Mouse (Mus musculus) CD4-positive helper T cell, adult 2 months (primary cell): ENCODE data around the gene Scaf8.
A peak's percentile ranks its signal among the peaks of the same experiment; 100 is the strongest.
"Not testable (repeated sequence)": the region's sequence is repeated elsewhere in the genome, so short reads cannot be mapped to it uniquely, and the experiment has no call there.

ENCODE experiments used
- DNase-seq: peaks from one replicate; pipeline ENCODE4 v3.0.0-alpha.2; 2012; ENCODE audit warnings: low read depth, missing footprints, low spot score

The Scaf8 gene

DNA sequence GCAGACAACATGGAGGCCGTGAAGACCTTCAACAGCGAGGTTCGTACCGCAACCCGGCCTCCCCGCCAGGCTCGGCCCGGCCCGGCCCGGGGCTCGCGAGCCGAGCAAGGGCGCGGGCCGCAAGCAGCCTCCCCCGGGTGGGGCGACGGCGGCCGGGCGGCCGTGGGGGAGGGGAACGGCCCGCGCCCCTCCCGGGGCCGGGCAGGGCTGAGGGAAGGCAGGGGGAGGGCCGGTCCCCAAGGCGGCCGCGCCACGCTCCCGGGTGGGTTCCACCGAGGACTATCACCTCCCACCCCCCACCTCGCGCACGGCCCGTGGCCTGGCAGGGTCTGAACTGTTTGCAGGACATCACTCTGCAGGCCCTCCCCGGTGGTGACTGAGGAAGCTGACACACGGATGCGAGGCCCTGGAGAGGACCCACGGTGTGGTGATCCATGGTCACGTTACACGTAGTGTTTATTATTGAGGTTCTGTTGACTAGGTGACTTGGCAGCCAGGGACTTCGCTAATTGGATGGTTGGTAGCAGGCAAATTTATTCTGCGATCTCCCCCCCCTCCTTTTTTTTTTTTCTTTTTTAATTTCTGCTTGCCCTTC, 705 bp downstream of the Scaf8 start:
- peak; percentile 81 for DNase-seq

DNA sequence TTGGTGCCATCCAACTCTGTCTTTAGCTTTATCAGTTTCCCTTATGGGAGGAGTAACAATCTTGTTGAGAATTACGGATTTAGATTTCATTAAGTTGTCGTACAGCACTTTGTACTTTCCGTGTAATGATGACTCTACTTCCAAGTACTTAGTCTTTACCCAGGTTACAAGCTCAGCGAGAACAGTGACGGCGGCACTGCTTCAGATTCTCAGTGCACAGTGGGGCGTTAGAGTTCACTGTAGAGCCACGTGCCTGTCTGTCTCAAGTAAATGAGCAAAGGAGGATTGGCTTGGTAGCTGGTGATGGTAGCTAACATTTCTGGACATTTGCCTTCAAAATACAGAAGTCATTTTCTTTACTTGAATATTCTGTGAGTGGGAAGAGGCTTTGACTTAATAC, 6.2 kb downstream of the Scaf8 start:
- DNase-seq = not testable (repeated sequence)

DNA sequence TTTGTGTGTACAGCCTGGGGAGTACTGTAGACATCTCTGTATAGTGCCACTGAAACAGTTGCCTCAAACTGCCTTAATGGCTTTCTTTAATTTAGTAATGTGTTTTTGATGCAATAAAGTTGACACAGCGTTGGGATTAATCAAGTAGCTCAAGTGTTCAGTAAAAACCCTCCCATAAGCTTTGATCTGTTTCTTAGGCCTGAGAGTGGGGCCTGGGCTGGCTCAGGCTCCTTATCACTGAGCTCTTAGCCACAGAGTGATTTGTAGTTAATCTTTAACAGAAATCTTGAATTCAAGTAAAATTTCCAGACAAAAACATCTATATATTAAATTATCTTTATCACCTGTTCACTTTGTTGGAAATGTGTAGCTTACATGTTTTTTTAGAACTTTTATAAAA, 8.8 kb downstream of the Scaf8 start:
- DNase-seq = not testable (repeated sequence)

DNA sequence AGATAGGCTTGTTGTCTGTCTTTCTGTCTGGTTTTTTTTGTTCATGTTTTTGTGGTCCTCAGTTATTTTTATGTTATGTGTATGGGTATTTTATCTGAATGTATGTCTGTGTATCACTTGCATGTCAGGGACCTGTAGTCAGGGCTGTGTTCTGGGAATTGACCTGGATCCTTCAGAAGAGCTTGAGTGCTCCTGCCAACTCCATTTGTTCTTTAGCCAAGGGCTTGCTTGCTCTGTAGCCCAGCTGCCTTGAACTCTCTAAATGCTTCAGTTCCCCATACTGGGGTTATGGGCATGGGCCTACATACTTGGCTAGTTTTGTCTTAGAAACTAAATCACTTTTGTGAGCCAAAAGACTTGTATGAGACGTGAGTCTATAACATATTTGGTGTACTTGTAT, 13.9 kb downstream of the Scaf8 start:
- no peak for DNase-seq

DNA sequence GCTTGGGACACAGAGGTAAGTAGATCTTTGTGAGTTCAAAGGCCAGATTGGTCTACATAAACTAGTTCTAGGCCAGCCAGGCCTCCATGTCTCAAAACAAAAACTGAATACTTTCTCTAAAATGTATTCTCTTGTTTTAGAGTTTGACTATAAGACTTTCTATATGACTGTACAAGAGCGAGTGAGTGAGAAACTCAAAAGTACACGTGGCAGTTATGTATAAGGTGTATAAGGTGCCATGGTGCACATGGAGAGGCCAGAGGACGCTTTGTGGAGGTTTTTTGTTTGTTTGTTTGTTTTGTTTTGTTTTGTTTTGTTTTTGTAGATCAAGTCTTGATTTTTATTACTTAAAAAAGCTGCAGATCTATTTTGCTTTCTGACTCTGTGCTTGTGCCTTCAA, 15.0 kb downstream of the Scaf8 start:
- DNase-seq = no peak

DNA sequence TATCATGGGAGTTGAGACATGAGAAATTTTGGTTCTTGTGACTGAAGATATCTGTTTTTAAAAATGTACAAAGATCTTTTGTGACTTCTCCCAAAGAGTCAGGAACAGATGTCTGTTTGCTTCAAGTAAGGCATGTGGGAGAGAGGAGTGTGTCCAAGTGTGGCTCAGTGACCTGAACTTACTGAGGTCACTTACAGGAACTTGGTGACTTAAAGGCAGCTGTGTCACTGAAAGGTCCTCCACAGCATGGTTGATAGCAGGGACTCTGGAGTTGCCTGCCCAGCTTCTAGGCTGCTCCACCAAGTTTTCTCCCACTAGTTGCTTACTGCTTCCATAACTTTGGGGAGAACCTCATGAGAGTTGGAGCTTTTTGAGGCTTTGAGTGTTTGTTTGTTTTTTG, 20.6 kb downstream of the Scaf8 start:
- no peak for DNase-seq

DNA sequence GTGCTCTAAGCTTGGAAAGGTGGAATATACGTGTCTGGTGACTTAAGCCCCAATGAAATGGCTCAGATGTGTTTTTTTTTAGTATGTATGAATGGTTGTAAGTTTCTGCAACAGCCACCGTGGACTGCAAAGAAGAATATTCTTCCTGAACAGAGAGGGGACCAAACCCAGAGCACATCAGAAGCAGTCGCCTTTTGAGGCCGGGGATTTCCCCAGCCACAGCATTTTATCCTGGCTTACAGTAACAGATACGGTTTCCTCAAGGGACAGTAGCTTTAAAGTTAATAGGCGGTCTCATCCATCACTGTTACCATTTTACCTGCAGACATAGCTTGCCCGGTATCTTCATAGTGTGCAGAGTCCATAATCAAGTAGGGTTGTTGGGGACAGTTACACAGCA, 21.4 kb downstream of the Scaf8 start:
- DNase-seq = peak; percentile 29

DNA sequence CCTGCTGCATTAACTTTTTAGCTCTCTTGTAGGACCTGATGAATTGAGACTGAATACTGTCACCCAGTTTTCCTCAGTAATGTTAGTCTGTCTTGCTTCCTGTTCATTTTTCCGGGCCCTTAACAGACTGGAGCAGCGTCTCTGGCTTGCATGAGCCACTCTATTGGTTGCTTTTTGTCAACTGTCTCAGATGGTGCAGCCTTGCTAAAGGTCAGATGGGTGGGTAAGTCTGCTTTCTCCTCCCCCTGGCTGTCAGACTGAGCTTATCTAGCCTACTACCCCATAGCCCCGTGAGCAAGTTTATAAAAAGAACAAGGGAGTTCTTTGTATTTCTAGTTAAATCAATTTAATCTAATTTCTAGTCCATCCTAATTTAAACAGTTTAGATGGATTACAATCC, 23.6 kb downstream of the Scaf8 start:
- DNase-seq = no peak

DNA sequence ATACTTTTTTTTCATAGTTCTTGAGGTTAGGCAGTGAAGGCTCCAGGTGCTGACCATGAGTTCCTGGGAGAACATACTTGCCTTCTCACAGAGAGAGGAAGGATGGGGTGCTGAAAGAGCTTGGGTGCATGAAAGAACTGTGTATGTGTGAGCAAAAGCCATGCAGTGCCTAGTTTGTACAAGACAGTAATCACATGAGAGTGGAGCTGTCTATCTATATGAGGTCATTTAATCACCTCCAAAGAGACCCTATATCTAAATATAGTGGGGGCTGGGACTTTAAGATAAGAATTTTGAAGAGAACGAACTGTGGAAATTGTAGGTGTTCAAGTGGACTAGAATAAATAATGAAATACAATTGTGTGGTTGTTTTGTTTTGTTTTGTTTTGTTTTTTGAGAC, 25.3 kb downstream of the Scaf8 start:
- DNase-seq = no peak

DNA sequence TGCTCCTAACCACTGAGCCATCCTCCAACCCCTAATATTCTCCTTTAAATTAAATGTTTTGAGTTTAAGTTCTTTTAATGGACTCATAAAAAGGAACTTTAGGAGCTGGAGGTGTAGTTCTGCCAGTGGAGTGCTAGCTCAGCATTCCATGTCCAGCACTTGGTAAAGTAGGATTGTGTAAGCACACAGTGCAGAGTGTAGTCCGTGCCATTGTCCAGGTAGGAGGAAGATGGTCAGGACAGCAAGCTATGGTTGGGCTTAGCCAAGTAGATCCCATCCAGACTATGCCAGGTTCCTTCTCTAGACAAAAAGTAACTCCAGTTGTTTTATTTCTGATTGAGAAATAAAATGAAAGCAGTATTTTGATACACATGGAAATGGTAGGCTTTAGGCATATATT, 34.1 kb downstream of the Scaf8 start:
- no peak for DNase-seq

DNA sequence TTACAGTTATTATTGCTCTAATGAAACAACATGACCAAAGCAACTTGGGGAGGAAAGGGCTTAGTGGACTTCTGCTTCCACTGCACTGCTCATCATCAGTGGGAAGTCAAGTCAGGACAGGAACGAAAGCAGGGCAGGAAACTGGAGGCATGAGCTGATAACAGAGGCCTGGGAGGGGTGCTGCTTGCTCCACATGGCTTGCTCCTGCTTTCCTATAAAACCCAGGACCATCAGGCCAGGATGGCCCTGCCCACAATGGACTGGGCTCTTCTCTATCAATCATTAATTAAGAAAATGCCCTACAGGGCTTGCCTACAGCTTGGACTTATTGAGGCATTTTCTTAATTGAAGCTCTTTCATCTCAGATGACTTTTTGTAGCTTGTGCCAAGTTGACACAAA, 34.8 kb downstream of the Scaf8 start:
- DNase-seq = no peak

DNA sequence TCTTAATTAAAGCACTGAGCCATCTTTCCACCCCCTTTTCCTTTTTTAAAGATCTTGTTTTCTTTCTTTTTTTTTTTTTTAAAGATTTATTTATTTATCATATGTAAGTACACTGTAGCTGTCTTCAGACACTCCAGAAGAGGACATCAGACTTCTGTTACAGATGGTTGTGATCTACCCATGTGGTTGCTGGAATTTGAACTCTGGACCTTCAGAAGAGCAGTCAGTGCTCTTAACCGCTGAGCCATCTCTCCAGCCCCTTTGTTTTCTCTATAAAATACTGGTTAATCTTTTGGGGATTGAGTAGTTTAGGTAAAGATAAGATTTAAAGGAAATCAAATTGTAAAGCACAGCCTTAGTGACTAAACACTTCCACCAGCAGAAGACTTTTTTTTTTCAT, 35.9 kb downstream of the Scaf8 start:
- not testable (repeated sequence) for DNase-seq

DNA sequence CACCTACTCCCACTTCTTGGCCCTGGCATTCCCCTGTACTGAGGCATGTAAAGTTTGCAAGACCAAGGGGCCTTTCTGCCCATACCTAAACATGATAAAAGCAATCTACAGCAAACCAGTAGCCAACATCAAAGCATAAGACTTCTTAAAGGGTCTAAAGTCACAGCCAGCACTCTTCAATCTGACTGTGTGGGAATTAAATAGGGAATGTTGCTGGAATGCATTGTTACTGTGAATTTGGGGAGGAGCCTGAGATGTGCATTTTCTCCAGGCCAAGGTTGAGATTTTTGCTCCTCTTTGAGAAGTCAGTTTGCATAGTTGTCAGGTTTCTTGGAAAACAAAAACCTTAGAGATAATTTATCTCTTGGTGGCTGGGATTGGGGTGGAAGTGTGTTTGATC, 36.4 kb downstream of the Scaf8 start:
- DNase-seq = no peak

DNA sequence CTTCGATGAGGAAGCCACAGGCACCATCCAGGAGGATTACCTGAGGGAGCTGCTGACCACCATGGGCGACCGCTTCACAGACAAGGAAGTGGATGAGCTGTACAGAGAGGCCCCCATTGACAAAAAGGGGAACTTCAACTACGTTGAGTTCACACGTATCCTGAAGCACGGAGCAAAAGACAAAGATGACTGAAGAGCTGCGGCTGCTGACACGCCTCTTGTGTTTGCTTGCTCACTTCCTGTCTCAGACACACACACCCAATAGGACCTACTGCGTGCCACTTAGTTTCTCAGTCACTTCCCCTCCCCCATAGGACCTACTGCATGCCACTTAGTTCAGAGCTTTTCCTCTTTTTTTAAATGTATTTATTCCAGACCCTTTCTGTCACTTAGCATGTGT, 41.4 kb downstream of the Scaf8 start:
- DNase-seq = peak; percentile 79

DNA sequence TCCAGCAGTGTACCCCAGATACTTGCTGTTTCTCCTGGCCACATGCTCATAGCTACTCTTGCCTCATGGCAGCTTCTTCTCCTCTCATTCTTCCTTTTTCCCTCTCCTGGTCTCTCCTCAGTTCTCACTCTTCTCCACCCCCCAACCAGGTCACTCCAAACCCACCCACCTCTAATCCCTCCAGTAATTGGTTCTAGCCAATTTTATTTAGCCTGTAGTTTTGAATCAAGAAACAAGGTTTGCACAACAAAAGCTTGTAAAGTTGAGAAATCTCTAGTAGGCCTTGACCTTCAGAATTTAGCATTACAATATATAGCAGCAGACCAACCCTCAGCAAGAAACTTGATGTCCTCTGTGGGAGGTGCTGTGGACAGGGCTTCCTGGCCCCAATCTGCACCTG, 42.2 kb downstream of the Scaf8 start:
- DNase-seq = no peak

DNA sequence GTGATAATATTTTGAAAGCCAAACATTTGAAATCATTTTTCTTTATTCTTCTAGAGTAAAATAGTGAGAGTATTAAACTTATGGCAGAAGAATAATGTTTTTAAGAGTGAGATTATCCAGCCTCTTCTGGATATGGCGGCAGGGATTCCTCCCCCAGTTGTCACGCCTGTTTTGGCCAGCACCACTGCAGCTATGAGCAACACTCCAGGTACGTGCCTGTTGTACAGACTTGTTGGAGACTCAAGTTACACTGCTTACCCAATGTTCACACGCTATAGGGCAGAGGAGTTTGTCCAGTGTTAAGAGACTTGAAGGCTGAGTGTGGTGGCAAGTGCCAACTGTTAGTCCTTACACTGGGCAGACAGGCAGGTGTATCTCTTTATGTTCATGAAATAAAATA, 48.1 kb downstream of the Scaf8 start:
- no peak for DNase-seq

DNA sequence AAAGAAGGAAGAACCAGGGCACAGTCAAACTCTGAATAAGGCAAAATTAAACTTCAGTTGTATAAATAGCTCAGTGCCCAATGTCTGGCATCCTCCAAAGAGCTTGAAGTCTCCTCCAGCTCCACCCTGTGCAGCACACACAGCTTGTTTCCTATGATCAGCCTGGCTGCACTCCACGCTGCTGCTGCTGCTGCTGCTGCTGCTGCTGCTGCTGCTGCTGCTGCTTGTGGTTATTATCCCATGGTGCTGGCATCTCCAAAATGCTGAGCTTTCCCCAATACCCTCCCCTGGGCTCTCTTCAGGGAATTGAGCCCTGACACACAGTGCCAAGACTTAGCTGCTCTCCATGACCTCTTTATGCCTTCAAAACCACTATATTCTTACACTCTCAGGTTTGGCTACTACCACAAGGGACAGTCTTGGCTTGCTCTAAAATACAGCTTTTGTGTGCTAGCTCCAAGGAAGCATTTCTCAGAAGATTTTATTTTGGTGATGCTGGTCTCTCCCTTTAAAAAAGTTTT, 65.7 kb downstream of the Scaf8 start:
- DNase-seq = not testable (repeated sequence)

DNA sequence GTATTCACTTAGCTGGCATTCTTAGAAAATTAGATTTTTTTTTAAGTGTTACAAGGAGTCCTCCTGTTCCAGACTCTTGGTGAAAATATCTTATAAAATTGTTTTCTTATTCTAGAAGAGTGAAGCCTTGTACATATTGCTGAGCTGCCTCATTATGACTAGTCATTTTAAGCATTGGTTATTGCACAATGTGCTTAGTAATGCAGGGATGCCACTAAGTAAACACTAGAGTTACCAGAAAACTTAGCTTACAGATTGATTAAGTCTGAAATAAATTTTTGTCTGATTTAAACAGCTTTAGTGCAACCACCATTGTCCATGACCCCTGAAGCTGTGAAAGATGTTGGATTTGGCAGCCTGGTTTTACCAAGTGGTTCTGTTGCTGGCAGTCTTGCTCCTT, 80.7 kb downstream of the Scaf8 start:
- not testable (repeated sequence) for DNase-seq

DNA sequence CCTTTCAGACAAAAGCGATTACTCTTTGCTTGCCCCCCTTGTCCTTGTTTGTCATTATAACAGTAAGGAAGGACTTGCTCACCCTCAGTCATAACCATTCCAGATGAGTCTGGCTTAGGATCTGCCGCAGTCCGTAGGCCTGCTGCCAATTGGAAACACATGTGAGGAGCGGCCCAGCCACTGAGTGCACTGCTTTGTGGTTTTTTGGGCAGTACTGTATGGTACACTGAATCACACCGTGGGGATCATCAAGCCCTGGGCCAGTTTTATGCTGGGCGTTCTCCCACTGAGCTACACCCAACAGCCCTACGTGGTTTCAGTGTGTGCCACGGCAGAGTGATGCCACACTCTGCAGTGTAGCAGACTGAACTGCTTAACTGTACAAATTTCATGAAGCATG, 85.6 kb downstream of the Scaf8 start:
- no peak for DNase-seq

DNA sequence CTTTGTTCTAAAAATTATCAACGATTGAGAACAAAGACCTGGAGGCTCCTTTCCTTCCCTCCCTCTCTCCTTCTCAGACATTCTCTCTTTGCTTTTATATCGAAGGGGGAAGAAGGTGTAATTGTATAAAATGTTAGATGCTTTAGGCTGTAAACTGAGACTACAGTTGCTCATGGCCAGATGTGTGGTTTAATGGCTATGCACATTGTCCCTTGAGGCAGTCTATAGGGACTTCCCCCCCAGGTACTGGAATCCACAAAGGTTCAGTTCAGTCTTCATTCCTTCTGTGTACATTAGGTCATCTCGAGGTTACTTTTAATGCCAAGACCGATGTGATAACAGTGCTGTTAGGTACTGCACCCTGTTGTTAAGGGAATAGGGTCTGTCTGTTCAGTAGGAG, 89.1 kb downstream of the Scaf8 start:
- no peak for DNase-seq

DNA sequence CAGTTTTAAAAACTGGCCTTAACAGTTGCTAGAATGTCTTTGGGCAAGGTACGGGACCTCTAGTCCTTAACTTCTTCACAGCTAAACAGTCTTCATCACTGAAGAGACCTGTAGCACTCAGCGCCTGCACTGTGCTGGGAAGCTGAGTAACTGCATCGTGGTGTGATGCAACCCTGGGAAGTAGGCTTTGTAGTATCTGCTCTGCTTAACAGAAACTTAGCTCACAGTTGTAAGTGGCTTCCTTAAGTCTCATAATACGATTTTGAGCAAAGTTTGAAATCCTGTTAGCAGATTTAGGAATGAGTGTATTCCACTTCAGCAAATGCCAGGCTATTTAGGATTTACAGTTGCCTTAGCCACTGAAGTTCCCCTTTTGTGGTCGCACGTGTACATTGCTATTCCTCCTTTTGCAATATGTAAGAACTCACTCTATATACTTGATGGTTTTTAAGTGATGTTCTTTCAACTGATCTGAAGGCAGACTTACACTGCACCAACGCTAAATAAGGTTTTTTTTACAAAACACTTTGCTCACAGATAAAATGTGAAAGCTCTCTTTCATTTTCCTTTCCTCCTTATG, 90.1 kb downstream of the Scaf8 start:
- DNase-seq = no peak

DNA sequence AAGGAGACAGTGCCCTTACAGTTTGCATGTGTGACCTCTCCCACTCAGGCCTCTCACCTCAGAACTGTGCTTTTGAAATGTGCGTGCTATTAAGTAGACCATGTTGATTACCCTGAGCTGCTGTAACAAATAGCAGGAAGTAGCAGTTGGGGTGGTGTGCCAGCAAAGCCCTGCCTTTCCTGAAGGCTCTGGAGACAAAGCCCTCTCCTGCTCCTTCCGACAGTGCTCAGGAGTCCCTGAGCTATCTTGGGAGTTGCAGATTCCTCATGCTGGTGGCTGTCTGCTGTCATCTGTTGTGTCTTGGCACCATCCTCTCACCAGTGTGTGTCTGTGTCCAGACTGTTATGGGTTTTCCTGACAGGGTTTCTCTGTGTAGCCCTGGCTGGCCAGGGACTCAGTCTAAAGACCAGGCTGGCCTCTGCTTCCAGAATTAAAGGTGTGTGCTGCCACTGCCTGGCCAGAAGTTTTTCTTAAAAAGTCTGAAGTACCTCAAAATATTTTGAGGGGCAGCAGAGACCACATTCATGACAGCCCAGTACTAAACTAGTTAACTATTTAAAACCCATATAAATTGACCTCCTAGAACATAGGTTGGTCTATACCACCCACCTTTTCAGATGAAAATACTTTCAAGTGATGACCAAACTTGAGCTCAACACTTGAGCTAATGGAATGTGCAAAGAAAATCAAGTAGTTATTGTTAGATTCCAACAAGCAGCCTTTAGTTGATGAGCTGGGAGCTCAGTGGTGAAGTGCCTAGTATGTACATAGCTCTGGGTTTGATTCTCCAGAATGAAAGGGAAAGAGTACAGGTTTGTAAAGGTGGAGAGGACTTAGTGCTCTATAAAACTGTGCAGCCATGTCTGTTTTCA, 92.0 kb downstream of the Scaf8 start:
- no peak for DNase-seq
